Mouse (Mus musculus) embryonic facial prominence, embryonic 11.5 days (tissue): ENCODE results near the gene Trp53tg5. TPM values are rescaled to one million over a fixed set of nuclear protein-coding genes. Genes with fewer than 3 reads are reported as not detected.

Source experiments
- ATAC-seq: fragments of 200-750 bp; cut with Nextera tagmentation; replicated peaks from 2 replicates; pipeline ENCODE4 v1.8.0; 2017; ENCODE audit warnings: low read depth; ENCODE audit not compliant: insufficient number of reproducible peaks, low FRiP score, low TSS enrichment
- DNase-seq: peaks from one replicate; pipeline ENCODE4 v3.0.0-alpha.2; 2015; ENCODE audit warnings: low spot score
- H3K27ac ChIP-seq: fragments of 300-500 bp; sonication (generic); replicated peaks from 2 replicates; pipeline ENCODE4 v1.5.1; 2014; ENCODE audit warnings: mild to moderate bottlenecking, low read depth, low read length, control low read depth
- H3K27me3 ChIP-seq: fragments of 300-500 bp; sonication (generic); 2 replicates; pipeline ENCODE4 v1.6.1; 2014; ENCODE audit warnings: mild to moderate bottlenecking, low read length, moderate library complexity, mixed read lengths; ENCODE audit not compliant: control insufficient read depth, insufficient read depth
- H3K36me3 ChIP-seq: fragments of 300-500 bp; sonication (generic); replicated peaks from 2 replicates; pipeline ENCODE4 v1.6.1; 2014; ENCODE audit warnings: low read depth, mild to moderate bottlenecking, low read length, moderate library complexity, mixed read lengths; ENCODE audit not compliant: control insufficient read depth, insufficient read depth
- H3K4me1 ChIP-seq: fragments of 300-500 bp; sonication (generic); 2 replicates; pipeline ENCODE4 v1.6.1; 2014; ENCODE audit warnings: low read length, mixed read lengths; ENCODE audit not compliant: control insufficient read depth, insufficient read depth
- H3K4me2 ChIP-seq: fragments of 300-500 bp; sonication (generic); 2 replicates; pipeline ENCODE4 v1.6.1; 2014; ENCODE audit warnings: low read depth, mild to moderate bottlenecking, control low read depth, low read length, moderate library complexity
- H3K4me3 ChIP-seq: fragments of 300-500 bp; sonication (generic); 2 replicates; pipeline ENCODE4 v1.5.1; 2014; ENCODE audit warnings: low read depth, low read length, control low read depth
- H3K9ac ChIP-seq: fragments of 300-500 bp; sonication (generic); replicated peaks from 2 replicates; pipeline ENCODE4 v1.6.1; 2014; ENCODE audit warnings: mild to moderate bottlenecking, control low read depth, low read length
- H3K9me3 ChIP-seq: fragments of 300-500 bp; sonication (generic); replicated peaks from 2 replicates; pipeline ENCODE4 v1.6.1; 2016; ENCODE audit warnings: mild to moderate bottlenecking, low read length, inconsistent platforms, mixed read lengths; ENCODE audit not compliant: control insufficient read depth
- WGBS: fragments of 180-500 bp; shearing (Covaris S2); extraction: QIAGEN DNeasy Blood & Tissue Kit; methylation state at CpG from one replicate; pipeline ENCODE4 v1.1.7; 2014; 5-methylcytosine and 5-hydroxymethylcytosine counted together
- polyA plus RNA-seq: library from polyadenylated mRNA; unstranded; fragments of >200 nt; fragmentation: Nextera tagmentation; extraction: Ambion mirVana; gene quantifications from 2 replicates; pipeline ENCODE4 v1.2.1, GENCODE M21; 2014

The Trp53tg5 gene
- polyA plus RNA-seq, 1 experiment from 2014 or later: not detected

GRCm38 (mm10) chr2:164422675-164423393 is 50.7 kb downstream of the Trp53tg5 start:
- H3K4me1 ChIP-seq: no peaks in the 10 kb centered on the region
- no peak overlapping the region for H3K4me2 ChIP-seq
- H3K9me3 ChIP-seq: no peaks in the 10 kb centered on the region
- no peak overlapping the region for H3K9ac ChIP-seq
- WGBS: 89% methylated on average over 15 of the region's 15 CpGs
- ATAC-seq (no peak), DNase-seq (no peak)
- H3K36me3 ChIP-seq: no peaks in the 10 kb centered on the region
- no peak overlapping the region for H3K27ac ChIP-seq
- H3K4me3 ChIP-seq: no peak overlapping the region
- no peaks in the 10 kb centered on the region for H3K27me3 ChIP-seq

- Histone ChIP-seq H3K9me3 (no peaks in the 10 kb centered on the region), H3K4me1 (no peaks in the 10 kb centered on the region)
- WGBS: 75% methylated on average over 8 of the region's 8 CpGs
Measured at GRCm38 (mm10) chr2:164421979-164422378, 51.5 kb downstream of the Trp53tg5 start.

GRCm38 (mm10) chr2:164421306-164421705 is 52.2 kb downstream of the Trp53tg5 start:
- Histone ChIP-seq H3K27me3 (no peaks in the 10 kb centered on the region), H3K36me3 (no peaks in the 10 kb centered on the region), H3K9ac (no peak overlapping the region), H3K9me3 (no peaks in the 10 kb centered on the region), H3K4me2 (no peak overlapping the region), H3K4me1 (no peaks in the 10 kb centered on the region), H3K27ac (no peak overlapping the region), H3K4me3 (no peak overlapping the region)
- DNase-seq (no peak), ATAC-seq (no peak)
- WGBS: 92% methylated on average over 7 of the region's 7 CpGs

More at GRCm38 (mm10) chr2:164421979-164422378, 51.5 kb downstream of the Trp53tg5 start:
- Histone ChIP-seq H3K9ac (no peak overlapping the region), H3K27me3 (no peaks in the 10 kb centered on the region), H3K36me3 (no peaks in the 10 kb centered on the region), H3K27ac (no peak overlapping the region), H3K4me2 (no peak overlapping the region), H3K4me3 (no peak overlapping the region)
- DNase-seq (no peak), ATAC-seq (no peak)

Other genes with a start within 250 kb of the Trp53tg5 start
- gene Svs2, start 235.3 kb downstream of the Trp53tg5 start, polyA plus RNA-seq: not detected in 2 replicates
- gene Svs3b, start 217.1 kb downstream of the Trp53tg5 start, polyA plus RNA-seq: not detected in 2 replicates
- not detected in 2 replicates for gene Svs4, start 195.3 kb downstream of the Trp53tg5 start, polyA plus RNA-seq
- gene Svs3a, start 184.5 kb downstream of the Trp53tg5 start, polyA plus RNA-seq: not detected in 2 replicates
- gene Svs6, start 157.0 kb downstream of the Trp53tg5 start, polyA plus RNA-seq: not detected in 2 replicates
- not detected in 2 replicates for gene Svs5, start 141.0 kb downstream of the Trp53tg5 start, polyA plus RNA-seq
- 0.32 and 0.79 TPM in 2 replicates for gene Slpi, start 84.6 kb downstream of the Trp53tg5 start, polyA plus RNA-seq
- not detected in 2 replicates for gene Rbpjl, start 70.6 kb downstream of the Trp53tg5 start, polyA plus RNA-seq
- 1.2 and 1.3 TPM in 2 replicates for gene Matn4, start 68.6 kb downstream of the Trp53tg5 start, polyA plus RNA-seq
- gene Sdc4, start 29.8 kb downstream of the Trp53tg5 start, polyA plus RNA-seq: 19.2 and 24.1 TPM in 2 replicates
- 53.3 and 58.3 TPM in 2 replicates for gene Sys1, start 16.8 kb downstream of the Trp53tg5 start, polyA plus RNA-seq
- 2.6 and 4.3 TPM in 2 replicates for gene Gm20458, start 12.8 kb downstream of the Trp53tg5 start, polyA plus RNA-seq
- 1.6 and 4.2 TPM in 2 replicates for gene Dbndd2, start 12.4 kb upstream of the Trp53tg5 start, polyA plus RNA-seq
- gene Pigt, start 23.8 kb upstream of the Trp53tg5 start, polyA plus RNA-seq: 38.4 and 43.3 TPM in 2 replicates
- gene Wfdc2, start 88.7 kb upstream of the Trp53tg5 start, polyA plus RNA-seq: 47.1 and 52.2 TPM in 2 replicates
- not detected in 2 replicates for gene Spint3, start 99.7 kb upstream of the Trp53tg5 start, polyA plus RNA-seq
- not detected in 2 replicates for gene Wfdc6a, start 111.7 kb upstream of the Trp53tg5 start, polyA plus RNA-seq
- gene Eppin, start 119.9 kb upstream of the Trp53tg5 start, polyA plus RNA-seq: not detected in 2 replicates
- gene Wfdc6b, start 139.8 kb upstream of the Trp53tg5 start, polyA plus RNA-seq: not detected in 2 replicates
- gene Wfdc8, start 139.9 kb upstream of the Trp53tg5 start, polyA plus RNA-seq: not detected in 2 replicates
- gene Wfdc16, start 165.1 kb upstream of the Trp53tg5 start, polyA plus RNA-seq: not detected in 2 replicates
- gene Wfdc10, start 182.3 kb upstream of the Trp53tg5 start, polyA plus RNA-seq: not detected in 2 replicates
- not detected in 2 replicates for gene Wfdc9, start 182.9 kb upstream of the Trp53tg5 start, polyA plus RNA-seq
- gene Wfdc11, start 200.4 kb upstream of the Trp53tg5 start, polyA plus RNA-seq: not detected in 2 replicates
- gene Wfdc13, start 211.4 kb upstream of the Trp53tg5 start, polyA plus RNA-seq: not detected in 2 replicates
- not detected in 2 replicates for gene Spint4, start 224.8 kb upstream of the Trp53tg5 start, polyA plus RNA-seq
- gene Spint5, start 241.6 kb upstream of the Trp53tg5 start, polyA plus RNA-seq: not detected in 2 replicates